Mouse (Mus musculus) ZHBTc4 (cell line): ENCODE measurements at regions not wholly inside any gene's neighbourhood (a gene's known extent, or its start where the extent isn't known, plus 50 kb on each side); places are given as distances from the start of the nearest gene placed in this dataset.

Experiments used
- DNase-seq: peaks from one replicate; pipeline ENCODE4 v3.0.0-alpha.2; 2011; ENCODE audit warnings: low read depth, low spot score

- DNase-seq: no peak
Observed at GRCm38 (mm10) chr6:31614563-31614962, 50.8 kb upstream of the Podxl start.

- DNase-seq: no peak
Observed at GRCm38 (mm10) chr6:31613590-31614319, 50.0 kb upstream of the Podxl start.
